Mouse (Mus musculus) embryo, embryonic 10 days (tissue): ENCODE data around the gene Inpp5d.

Source experiments
- DNase-seq: peaks from one replicate; pipeline ENCODE4 v3.0.0-alpha.2; 2015; ENCODE audit warnings: low spot score

The Inpp5d gene

GRCm38 (mm10) chr1:87620211-87620668, at the start of gene Inpp5d:
Gene Inpp5d (plus strand): TSS chr1:87620312.
- no peak for DNase-seq

GRCm38 (mm10) chr1:87573261-87573660, 46.9 kb upstream of the Inpp5d start:
- no peak for DNase-seq

DNA sequence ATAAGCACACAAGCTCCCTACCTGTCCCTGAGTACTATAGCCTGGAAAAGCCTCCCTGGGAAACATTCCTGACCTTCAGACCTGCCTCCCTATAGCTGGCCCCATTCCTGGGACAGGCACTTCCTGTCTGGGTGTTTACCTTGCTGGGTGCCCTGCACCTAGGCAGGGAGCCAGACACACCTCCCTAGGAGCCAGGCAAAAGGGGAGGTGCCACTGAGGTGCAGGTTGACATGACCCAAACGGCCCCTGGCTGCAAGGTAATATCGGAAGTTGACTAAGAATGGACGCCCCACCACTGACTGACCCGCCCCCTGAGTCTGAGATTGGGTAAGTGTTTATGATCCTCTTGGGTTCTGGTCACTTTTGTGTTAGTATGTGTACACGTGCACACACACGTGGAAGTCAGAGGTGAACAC, 46.3 kb upstream of the Inpp5d start, which contains the start of gene Ngef:
TSS of gene Ngef (minus strand) at position 71 of the 416 bp plus-strand sequence.
- DNase-seq, result no peak

DNA sequence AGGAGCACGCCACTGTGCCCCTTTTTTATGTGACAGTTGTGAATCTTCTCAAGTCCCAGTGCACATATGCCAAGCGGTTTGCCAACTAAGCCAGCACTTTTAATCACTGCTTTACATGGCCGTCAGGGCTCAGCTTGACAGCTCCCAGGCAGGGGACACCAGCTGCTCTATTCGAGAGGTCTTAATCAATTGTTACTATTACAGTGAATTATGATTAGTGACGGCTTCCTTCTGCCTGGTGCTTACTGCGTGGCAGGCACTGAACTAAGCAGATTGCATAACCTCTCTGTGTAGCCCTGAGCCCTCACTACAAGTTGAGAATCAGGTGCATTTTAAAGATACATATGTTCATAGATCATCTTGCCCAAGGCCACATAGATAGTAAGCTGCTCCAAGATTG, 45.8 kb upstream of the Inpp5d start:
- no peak for DNase-seq

GRCm38 (mm10) chr1:87574785-87575184, 45.3 kb upstream of the Inpp5d start:
- DNase-seq, result no peak

GRCm38 (mm10) chr1:87578965-87579364, 41.1 kb upstream of the Inpp5d start:
- DNase-seq, result no peak

- peak; percentile 75 for DNase-seq
Observed at GRCm38 (mm10) chr1:87580824-87581223, 39.3 kb upstream of the Inpp5d start.

- no peak for DNase-seq
Observed at GRCm38 (mm10) chr1:87589162-87589561, 30.9 kb upstream of the Inpp5d start.

DNA sequence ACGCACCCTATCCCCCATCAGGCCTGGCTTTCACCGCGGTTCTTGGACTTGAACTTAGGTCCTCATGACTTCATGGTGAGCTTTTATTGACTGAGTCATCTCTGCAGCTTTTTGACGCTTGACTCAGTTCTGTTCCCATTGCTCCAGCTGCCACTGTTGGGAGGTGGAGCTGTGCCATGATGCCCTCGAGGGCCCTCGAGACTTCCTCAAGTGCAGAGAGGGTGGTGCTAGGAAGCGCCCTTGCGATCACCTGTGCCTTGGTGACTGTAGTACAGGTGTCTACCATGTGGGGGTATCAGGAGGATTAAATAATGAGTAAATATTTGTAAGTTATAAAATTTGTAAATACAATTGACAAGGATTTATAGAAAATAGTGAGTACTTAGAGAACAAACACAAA, 30.1 kb upstream of the Inpp5d start:
- no peak for DNase-seq

DNA sequence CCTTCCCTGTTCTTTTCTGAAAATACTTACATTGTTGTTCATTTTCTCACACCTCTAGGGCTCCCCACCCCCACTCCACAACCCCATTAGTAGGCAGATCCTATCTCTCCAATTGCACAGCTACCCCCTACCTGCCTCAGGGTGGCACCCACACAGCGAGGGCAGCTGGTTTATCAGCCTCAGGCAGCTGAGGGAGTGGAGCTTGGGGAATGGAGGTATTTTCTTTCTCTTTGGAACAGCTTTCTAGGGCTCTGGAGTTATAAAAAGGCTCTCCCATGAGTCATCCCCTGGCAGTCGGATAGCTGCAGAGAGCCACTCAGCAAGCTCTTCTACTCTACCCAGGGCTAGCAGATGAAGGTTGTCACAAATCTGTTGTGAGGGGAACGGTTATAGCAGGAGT, 25.9 kb upstream of the Inpp5d start:
- DNase-seq, result no peak

GRCm38 (mm10) chr1:87594671-87595070, 25.4 kb upstream of the Inpp5d start:
- no peak for DNase-seq

GRCm38 (mm10) chr1:87600533-87600932, 19.6 kb upstream of the Inpp5d start:
- DNase-seq, result no peak

DNA sequence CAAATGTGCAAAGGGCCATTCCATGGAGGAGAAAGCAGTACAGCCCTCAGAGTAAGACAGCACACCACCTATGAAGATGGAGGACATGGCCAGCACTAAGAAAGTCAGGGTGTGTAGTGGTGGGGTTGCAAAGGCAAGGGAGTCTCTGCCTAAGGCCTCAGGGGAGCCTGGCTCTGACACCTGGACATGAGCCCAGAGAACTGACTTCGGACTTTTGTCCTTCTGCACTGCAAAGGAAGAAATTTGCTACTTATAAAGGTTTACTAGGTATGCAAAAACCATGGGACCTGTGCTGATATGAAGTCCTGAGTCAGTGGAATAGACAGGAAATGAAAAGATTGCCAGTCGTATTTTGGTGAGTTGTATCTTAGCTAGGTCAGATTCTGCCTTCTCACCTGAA, 18.3 kb upstream of the Inpp5d start:
- no peak for DNase-seq

GRCm38 (mm10) chr1:87603389-87603788, 16.7 kb upstream of the Inpp5d start:
- DNase-seq, result no peak

- no peak for DNase-seq
Observed at GRCm38 (mm10) chr1:87605296-87605695, 14.8 kb upstream of the Inpp5d start.

DNA sequence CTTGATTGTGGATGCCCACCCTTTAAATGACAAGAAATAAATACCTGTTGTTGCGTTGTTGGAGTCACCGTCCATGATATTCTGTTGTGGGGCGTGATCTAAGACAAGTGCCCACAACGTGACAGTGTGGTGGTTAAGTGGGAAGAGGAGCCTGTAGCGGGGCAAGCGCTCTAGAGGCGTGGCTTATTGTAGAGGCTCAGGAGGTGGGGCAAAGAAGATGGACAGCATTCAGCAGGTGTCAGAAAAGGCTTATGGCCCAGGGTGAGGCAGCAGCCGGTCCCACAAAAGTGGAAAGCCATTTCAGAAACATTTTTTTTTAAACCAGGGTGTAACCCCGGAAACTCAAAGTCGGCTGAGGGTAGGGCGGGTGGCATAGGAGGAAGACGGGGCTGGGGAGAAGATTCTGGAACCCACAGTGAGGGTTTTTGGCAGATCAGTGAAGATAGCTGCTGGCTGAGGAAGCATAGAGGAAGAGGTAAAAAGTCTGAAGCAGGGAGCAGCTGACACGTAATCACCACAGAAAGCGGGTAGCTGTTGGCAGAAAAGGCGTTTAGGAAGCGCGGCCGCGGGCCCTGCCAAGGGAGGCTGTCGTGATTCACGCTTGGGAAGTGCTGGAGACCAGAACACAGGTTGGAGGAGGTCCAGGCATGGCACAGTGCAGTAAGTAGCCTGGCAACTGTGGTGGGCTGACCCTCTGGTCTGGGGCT, 12.6 kb upstream of the Inpp5d start:
- DNase-seq, result no peak

- peak; percentile 69 for DNase-seq
Observed at GRCm38 (mm10) chr1:87608416-87609046, 11.6 kb upstream of the Inpp5d start.

DNA sequence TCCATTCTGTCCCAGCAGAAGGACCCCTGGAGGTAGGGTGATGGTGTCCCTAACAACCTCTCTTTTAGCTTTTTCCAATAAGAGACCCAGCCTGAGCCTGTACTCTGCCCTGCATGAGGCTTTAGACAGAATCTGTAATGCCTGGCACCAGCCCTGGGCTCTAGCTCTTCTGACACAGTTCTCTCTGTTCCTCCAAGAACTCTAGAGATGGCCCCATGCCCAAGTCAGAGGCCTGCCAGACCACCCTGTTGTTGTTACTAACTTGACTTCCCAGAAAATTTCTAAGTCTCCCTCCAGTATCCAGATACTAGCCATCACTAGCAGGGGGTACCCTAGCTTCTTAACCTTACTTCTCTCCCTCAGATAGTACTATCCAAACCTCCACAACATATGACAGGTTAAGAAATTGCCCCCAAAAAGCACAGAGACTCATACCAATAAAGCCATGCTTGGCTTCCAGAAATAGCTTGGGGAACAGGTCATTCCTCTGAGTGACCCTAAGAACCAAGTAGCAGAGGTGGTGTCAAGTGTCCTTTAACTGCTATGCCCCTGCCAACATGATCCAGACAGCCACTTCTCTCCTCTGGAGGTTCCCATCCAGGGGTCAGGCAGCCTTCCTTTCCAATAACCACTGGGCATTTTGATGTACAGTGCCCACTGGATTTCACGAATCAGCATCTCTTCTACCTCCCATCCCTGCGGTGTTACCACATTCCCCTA, 5.4 kb upstream of the Inpp5d start:
- no peak for DNase-seq

DNA sequence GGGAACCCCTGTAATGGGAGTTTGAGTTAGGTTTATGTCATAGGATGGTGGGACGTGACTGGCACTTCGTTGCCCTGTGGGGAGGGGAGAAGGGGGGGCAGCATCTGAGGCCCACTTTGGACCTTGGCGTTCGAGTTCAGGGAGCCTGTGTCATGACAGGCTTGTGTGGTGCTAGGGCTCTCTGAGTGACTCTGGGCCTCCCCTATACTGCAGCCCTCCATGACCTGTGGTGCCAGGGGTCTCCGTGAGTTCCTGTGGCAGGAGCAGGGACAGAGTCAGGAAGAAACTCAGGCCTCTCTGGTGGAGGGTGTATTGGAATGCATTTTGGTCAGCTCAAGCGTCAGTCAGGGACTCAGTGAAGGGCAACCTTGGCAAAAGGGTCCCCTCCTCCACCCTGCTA, 581 bp downstream of the Inpp5d start:
- DNase-seq, result no peak

DNA sequence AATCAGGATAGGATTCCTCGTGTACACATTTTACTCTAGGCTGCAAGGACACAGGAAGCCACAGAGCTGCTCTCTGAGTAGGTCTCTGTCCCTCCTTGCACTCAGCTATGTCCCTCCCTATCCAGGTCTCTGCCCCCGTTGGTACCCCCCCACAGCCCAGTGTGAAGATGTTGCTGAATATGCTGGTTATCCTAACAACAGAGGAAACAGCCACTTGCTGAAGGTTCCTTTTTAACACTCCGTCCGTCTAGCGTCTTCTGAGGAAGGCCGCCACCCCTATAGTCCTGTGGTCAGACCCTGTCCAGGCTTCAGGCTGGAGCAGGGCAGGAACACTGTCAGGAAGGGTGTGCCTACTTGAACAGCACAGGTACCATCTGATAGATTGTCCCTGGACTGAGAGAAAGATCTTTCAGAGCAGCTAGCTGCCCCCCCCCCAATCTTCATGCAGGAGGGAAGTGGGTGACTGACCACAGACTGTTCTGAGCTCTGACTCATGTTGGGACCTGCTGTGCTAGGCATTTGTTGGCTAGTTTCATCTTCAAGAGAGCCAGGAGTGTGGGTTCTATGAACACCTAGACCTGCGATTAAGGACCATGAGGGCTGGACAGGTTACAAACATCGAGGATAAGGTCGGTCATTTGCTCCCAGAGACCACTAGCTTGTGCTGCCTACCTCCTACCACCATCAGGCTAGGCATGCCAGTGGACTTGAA, 1.2 kb downstream of the Inpp5d start:
- DNase-seq, result no peak

- no peak for DNase-seq
Observed at GRCm38 (mm10) chr1:87621858-87622279, 1.8 kb downstream of the Inpp5d start.

DNA sequence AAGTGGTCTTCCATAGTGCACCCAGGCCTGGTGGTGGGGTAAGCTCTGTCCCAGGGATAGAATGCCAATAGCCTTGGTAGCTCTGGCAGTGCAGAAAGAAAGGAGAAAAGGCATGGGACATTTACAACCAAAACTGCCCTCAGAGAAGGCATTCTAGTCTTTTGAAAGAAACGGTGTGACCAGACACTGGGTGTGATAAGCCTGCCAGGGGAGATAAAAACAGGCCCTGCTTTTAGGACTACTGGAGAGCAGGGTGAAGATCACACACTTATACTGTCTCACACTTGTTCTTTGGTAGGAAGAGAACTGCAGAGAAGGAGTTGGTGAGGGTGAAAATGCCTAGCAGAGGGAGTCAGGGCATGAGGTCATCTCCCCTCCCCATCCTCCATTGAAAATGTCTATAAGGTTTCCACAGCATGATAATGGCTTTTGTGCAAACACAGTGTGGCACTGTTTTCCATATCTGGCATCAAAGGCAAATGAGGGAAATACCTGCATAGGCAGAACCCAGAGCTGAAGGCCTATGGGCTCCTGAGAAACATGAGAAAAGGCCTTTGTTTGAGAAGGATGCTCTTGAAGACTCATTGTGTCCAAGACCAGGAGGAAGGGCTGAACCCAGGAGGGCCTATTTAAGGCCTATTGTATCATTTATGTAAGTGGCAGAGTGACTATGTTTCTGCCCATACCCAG, 4.0 kb downstream of the Inpp5d start:
- DNase-seq, result no peak
